Mouse (Mus musculus): Measurements from ENCODE around the gene Gm17093.
"Not testable (repeated sequence)": the region's sequence is repeated elsewhere in the genome, so short reads cannot be mapped to it uniquely, and the experiment has no call there.

The Gm17093 gene

GRCm38 (mm10) chr14:44517976-44518375 is at the start of gene Gm17093:
Gm17093 (plus strand) TSS chr14:44518276.
- in situ Hi-C loops (cut with MboI; ENCODE audit: low pct_unique_long_range_greater_than_20kb in 1 of 2, low sequenced_read_pairs in 2 of 2, unreplicated experiment in 1 of 2), result loop anchor here in 1 of 2 experiments (25.0 kb wide), 1 partner anchor 244 kb away; the partner anchor contains the start of gene Gm8267

GRCm38 (mm10) chr14:44492163-44492562 is 25.9 kb upstream of the Gm17093 start, which contains the start of gene BC061237:
BC061237 (plus strand) TSS chr14:44492463.
- in situ Hi-C loops (cut with MboI; ENCODE audit: low pct_unique_long_range_greater_than_20kb in 1 of 2, low sequenced_read_pairs in 2 of 2, unreplicated experiment in 1 of 2), result not testable (repeated sequence)

- in situ Hi-C loops (cut with MboI; ENCODE audit: low pct_unique_long_range_greater_than_20kb in 1 of 2, low sequenced_read_pairs in 2 of 2, unreplicated experiment in 1 of 2), result not testable (repeated sequence)
Measured at GRCm38 (mm10) chr14:44547961-44548360, 29.9 kb downstream of the Gm17093 start.

Measured in mouse embryonic stem cell (cell line).